Mouse (Mus musculus) left cerebral cortex, postnatal 4 days (tissue): ENCODE results near the gene Stard3. TPM values are rescaled to one million over a fixed set of nuclear protein-coding genes. Genes with fewer than 3 reads are reported as not detected.
A peak's percentile ranks its signal among the peaks of the same experiment; 100 is the strongest.

Source experiments
- DNase-seq: peaks from one replicate; pipeline ENCODE4 v3.0.0-alpha.2; 2022
- intact Hi-C: fragments of 180-260 bp; cut with DNase I; formaldehyde crosslinking; loops from one replicate; pipeline ENCODE4 v1.15.1; 2025
- total RNA-seq, 2 experiments: library from RNA; stranded (reverse); gene quantifications; 2 replicates each; pipeline ENCODE4 v1.2.3; 2021

Stard3 gene
- total RNA-seq, 2 experiments from 2014 or later = 21.3 to 26.0 TPM

DNA sequence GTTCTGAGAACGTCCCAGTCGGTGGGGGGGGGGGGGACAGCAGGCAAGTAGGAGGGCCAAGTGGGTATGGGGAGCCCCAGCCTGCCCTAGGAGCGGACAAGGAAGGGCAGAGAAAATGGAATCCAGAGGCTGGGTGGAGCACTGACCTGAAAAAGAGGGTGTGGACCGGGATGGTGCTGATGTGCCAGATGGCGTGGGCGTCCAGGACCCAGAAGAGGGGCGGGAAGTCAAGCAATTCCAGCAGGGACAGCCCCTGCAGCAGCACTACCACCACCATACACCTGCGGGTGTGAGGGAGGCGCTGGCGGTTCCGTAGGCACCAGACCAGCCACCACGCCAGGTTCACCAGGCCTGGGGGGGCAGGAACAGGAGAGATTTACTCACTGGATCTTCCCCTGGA lies 32.0 kb downstream of the Stard3 start:
- DNase-seq = no peak
- intact Hi-C loops = no loop called here

DNA sequence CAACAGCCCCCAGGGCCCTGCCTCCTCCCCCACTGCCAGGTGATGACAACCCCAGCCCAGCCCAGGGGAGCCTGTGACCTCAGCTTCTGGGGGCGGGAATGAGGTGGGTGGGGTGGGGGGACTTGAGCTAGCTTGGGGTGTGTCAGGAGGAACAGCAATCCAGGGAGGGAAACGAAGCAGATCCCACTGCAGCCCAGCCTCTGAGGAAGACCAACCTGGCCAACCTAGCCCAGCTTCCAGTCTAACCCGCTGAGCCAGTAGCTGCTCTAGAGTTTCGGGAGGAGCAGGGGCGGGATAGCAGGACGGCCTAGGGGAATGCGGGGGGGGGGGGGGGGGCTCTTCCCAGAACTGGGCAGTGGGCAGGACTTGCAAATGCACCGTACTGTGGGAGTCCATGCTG lies 33.9 kb downstream of the Stard3 start:
- intact Hi-C loops = no loop called here
- no peak for DNase-seq

DNA sequence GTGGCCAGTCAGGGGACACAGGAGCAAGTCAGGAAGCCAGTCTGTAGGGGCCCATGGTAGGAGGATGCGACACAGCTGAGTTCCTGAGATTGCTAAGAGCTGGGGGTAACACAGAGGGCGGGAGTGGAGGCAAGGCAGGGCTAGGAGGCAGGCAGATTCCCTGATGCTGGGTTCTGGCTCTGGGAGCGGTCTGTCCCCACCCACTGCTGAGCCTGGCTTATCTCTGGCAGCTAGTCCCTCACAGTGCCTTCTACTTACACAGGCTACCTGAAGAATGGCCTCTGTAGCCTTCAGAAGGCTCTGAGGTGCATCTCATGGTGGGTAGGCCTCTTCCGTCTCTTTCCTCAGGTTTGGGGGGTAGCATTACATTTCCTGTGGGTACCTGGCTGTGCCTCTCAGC lies 34.5 kb downstream of the Stard3 start:
- DNase-seq = no peak
- intact Hi-C loops = no loop called here

DNA sequence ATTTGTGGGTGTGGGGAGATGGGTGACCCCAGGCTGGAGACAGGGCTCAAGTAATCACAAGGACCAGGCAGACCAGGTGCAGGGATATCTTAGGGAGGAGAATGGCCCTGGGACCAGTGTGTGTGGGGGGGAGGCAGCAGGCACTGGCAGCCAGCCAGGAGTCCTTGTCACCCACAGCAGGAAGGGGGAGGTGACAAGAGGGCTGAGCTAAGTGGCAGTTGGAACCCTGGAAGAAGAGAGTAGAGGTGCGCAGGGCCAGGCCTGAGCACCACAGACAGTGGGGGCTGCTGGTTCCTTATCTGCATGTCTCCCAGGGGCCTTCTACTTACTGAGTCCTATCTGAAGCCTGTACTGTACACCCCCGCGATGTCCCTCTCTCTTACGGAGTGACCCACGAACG lies 35.1 kb downstream of the Stard3 start:
- DNase-seq = peak; percentile 34
- intact Hi-C loops = no loop called here

DNA sequence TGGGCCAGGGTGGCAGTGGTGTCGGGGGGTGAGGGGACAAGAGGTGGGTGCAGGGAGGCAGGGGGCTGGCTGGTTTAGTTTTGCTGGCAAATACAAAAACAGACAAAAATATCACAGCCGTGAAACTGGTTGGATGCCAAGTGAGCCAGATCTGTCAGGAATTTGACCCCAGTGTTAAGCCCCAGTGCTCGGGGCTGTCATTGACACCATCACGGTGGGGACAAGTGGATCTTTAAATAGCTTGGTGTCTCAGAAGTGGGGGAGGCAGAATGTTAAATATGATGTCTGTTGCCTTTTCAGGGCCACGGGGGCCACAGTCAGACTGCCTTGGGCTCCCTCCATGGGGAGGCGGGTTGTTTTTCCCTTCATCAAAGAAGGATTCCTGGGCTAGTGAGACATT lies 36.1 kb downstream of the Stard3 start:
- intact Hi-C loops = no loop called here
- DNase-seq = no peak

DNA sequence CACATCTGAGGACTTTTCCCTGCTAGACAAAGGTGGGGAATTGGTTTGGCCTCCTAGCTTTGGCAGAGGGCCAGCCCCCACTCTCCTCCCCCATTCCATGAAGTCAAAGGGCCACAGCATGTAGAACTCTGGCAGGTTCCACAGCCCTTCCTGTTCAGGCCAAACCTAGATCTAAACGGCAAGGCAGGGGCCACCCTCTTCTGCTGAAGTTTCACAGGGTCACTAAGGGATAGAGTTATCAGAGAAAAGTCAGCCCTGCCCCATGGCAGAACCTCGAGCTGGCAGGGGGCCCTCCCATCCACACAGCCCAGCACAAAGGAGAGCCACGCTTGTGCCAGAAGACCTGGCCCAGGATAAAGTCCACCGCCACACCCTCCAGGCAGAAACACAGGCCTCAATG lies 36.9 kb downstream of the Stard3 start:
- intact Hi-C loops = no loop called here

DNA sequence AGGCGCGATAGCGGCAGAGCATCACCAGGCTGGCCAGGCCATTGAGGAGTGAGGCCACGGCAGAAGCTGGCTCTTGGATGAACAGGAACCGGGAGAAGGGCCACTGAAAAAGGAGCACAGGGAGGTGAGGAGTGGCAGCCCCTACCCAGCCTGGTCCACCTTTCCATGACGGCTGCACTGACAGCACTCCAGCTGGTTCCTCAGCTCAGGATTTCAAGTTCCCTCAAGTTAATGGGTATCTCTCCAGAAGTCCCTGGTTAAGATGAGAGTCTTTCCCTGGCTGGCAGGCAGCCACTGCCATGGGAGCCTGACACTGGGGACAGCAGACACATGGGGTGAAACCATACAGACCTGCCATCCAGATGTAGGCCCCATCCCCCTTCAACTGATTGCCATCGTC lies 39.8 kb downstream of the Stard3 start:
- no peak for DNase-seq
- intact Hi-C loops = no loop called here

More for the DNA sequence above, 36.9 kb downstream of the Stard3 start:
- no peak for DNase-seq

DNA sequence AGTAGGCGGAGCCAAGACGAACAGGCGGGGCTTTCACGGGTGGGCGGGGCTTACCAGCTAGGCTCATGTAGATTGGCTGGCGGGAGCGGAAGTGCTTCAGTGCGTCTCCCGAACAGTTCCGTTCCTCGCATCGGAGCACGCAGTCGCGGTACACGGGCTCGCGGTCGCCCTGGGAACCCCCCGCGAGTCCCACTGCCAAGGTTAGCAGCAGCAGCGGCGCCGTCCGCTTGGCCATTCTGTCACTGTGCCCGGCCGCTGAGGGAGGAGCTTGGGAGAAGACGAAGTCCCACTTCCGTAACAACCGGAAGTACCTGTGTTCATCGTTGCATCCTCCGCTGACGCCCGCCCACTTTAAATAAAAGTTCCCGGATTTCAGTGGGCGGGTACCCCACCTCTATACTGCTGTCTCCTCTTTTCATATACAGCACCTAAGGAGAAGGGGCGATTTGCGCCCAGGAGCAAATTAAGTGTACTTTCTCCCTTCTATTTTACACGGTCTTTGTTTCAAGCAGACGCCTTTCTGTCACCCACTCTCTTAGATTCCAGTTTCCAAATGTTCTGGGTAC lies 42.1 kb downstream of the Stard3 start, which contains the start of gene Pgap3:
Pgap3 (minus strand) TSS at position 330 of the 566 bp plus-strand sequence.
- peak; percentile 92 for DNase-seq
- intact Hi-C loops = no loop called here

DNA sequence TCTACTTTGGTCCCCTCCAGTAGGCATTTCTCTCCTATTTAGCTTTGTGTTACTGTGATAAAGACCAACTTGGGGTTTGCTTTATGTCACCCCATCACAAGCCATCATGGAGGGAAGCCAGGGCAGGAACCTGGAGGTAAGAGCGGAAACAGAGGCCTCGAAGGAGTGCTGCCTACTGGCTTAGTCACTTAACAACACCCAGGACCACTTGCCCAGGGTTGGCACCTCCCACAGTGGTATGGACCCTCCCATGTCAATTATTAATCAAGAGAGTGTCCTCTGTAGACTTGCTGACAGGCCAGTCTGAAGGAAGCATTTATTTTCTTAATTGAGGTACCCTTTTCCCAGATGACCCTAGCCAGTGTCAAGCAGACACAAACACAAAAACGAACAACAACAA lies 42.6 kb downstream of the Stard3 start:
- intact Hi-C loops = no loop called here
- DNase-seq = no peak

DNA sequence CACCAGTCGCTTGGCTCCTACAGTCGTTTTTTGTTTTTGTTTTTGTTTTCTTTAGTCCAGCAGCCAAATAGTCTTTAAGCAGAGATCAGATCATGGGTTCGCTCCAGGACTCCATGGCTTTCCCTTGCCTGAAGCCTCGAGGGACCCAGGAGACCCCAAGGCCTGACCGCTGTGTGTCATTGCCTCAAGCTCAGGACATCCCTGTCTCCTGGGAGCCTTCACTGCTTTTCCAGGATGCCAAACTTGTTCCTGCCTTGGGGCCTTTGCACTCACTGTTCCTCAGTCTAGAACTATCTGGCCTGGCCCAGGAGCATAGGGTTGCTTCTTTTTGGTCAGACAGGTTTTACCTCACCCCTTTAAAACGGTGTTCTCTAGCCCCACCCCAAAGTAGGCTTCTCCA lies 48.5 kb downstream of the Stard3 start:
- intact Hi-C loops = no loop called here
- no peak for DNase-seq

DNA sequence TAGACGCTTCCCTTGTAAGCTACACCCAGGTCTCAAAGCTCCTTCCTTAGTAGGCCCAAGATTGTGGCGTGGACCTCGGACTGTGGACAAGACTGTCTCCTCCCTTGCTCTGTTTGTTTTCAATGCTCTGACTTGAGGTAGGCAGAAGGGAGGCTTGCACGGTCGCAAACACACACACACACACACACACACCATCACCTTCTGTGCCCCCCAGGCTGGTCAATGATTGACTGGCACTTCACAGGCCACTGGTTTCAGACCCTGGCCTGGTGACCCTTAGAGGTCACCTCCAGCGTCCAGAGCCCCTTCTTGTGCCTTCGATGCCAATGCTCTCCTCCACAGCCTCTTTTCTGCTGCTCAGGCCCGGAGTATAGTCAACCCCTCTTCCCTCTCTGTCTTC lies 50.7 kb downstream of the Stard3 start:
- DNase-seq = no peak
- intact Hi-C loops = no loop called here

DNA sequence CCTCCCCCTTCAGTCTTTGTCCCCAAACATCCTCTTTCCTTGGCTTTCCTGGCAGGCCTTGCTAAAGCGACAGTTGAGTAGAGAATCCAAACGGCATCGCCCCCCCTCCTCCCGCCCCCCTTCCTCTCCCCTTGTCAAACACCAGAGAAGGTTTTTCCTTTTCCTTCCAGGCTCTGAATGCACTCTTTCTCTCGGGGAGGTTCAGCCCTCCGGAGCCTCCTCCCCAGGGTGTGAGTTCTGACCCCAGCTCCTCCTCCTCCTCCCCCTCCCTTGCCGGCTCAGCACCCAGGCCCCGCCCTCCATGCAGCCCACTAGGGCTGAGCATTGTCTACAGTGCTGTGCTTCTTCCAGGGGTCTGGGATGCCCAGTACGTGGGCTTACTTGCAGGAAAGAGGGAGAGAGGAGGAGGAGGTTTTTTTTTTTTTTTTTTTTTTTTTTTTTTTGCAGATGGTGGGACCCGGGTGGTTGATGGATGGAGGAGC lies 51.2 kb downstream of the Stard3 start:
- intact Hi-C loops = no loop called here
- DNase-seq = no peak

DNA sequence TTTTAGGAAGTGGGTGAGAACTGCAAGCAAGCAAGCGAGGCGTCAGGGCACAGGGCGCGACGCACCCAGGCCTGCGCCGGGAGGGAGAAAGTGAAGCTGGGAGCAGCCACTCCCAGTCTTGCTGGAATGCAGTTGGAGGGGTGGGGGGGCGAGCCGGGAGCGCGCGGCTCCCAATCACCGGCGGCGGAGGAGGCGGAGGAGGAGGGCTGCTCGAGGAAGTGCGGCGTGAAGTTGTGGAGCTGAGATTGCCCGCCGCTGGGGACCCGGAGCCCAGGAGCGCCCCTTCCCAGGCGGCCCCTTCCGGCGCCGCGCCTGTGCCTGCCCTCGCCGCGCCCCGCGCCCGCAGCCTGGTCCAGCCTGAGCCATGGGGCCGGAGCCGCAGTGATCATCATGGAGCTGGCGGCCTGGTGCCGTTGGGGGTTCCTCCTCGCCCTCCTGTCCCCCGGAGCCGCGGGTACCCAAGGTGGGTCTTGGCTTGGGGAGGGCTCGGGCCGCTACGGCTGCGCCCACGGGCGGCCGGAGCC lies 54.2 kb downstream of the Stard3 start, which contains the start of gene Erbb2:
Erbb2 (plus strand) TSS at position 198 of the 524 bp plus-strand sequence.
- intact Hi-C loops = no loop called here

DNA sequence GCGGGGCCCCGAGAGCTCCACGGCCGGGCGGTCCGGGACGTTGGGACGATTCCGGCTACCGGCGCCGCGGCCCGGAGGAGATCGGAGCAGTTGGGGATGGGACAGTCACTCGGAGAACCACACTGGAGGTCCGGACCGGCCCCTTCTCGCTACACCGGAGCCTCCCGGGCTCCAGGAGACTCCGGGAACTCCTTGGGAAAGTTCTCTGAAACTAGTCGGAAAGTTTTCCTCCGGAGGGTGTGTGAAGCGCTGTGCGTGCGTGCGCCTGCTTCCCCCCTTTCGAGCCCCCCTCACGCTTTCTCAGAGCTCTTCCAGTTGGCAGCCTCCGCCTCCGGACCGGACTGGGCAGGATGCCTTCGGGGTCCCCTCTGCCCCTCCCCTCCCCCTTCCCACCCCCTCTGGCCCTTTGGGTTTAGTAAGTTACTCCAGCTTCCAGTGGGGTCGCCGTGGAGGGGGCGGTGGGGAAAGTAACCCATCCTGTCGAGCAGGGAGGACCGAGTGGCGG lies 54.7 kb downstream of the Stard3 start:
- intact Hi-C loops = no loop called here

More for the DNA sequence above, 54.2 kb downstream of the Stard3 start, which contains the start of gene Erbb2:
- peak; percentile 62 for DNase-seq

DNA sequence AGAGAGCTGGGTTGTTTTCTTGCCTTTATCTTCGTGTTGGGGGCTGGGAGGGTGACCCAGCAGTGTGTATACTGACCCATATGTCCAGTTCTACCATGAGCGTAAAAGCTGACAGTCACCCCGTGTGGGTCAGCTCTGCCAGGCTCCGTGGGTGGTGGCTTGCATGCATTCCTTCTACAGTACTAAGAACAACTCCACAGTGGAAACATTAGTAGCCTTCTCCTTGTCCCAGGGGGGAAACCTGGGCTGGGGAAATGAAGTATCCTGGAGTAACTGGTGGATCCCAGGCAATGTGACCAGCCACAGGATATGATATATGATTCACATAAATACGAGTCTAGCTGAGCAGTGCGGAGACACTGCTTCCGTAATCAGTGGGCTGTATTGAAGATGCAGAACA lies 55.6 kb downstream of the Stard3 start:
- intact Hi-C loops = no loop called here

More for the DNA sequence above, 54.7 kb downstream of the Stard3 start:
- peak; percentile 48 for DNase-seq

DNA sequence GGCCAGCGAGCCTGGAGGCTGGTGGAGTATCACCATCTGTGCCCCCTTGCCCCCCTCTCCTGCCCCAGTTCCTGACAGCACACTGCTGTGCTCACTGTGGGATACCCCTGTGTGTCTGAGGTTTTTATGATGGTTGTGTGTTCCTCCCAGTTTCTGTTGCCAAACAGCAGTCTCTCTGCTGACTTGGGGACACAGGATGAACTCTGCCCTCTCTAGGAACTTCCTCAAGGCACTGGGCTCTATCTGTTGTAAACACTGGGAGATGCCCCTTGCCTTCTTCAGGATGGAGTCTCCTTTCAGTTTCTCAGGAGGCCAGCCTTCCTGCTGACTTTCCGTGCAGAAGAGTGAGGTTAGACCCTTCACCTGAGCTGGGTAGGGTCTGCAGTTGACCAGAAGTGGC lies 56.0 kb downstream of the Stard3 start:
- intact Hi-C loops = no loop called here
- DNase-seq = no peak

More for the DNA sequence above, 55.6 kb downstream of the Stard3 start:
- no peak for DNase-seq

DNA sequence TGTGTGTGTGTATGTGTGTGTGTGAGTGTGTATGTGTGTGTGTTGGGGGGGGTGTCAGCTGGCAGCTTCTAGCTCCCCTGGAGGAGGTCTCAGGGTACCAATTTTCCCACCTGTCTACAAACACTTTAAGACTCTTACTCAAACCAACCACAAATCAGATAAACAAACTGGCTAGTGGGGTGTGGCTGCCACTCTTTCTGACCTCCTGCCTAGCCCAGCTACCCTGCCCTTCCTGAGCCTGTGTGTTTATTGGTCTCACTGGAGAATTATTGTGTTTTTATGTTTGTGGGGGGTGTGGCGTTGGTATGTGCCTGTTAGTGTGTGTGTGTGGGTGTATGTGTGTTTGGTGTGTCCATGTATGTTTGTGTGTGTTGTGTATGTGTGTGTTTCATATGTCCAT lies 58.9 kb downstream of the Stard3 start:
- intact Hi-C loops = no loop called here
- DNase-seq = no peak

DNA sequence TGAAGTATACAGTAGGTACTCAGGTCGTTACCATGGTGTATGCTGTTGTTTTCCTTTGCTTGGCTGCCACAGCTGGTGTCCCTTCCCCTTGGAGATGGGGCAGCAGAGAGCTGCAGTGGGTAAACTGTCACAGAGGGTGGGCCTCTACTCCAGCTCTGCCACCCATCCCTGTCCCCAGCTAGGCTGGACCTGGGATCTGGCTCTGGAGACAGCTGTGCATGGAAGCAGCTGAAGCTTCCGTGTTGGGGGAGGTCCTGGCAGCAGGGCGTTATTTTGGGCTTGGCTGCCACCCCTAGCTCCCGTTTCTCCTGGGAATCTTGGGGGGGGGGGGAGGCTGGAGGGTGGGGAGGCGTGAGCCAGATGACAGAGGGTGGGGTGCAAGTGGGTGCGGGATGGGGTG lies 60.1 kb downstream of the Stard3 start:
- intact Hi-C loops = no loop called here
- DNase-seq = no peak

DNA sequence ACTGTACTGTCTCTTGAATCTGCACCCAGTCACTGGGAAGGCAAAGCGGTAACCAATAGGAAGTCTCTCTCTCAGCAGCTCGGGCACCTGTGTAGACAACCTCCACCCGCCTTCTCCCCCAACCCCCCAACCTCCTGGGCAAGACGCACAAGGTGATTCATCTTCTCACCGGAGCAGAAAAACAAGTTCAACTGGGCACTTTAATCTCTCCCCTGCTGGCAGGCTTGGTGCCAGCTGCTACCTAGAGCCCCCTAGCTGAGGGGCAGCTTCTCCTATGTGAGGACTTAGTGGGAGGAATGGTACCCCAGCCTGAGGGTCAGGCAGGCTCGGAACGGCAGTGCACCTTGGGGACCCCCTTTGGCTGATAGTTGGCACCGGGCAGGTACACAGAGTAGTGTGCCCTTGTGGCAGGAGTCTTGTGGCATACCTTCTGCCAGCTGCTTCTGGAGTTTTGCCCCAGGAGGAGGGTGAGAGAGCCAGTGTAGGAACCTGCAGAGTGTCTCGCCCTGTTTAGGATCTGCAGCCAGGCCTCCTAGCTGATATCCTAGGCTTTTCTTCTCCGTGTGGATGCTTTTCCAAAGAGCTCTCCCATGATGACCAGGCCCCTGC lies 60.9 kb downstream of the Stard3 start:
- intact Hi-C loops = no loop called here
- DNase-seq = no peak

DNA sequence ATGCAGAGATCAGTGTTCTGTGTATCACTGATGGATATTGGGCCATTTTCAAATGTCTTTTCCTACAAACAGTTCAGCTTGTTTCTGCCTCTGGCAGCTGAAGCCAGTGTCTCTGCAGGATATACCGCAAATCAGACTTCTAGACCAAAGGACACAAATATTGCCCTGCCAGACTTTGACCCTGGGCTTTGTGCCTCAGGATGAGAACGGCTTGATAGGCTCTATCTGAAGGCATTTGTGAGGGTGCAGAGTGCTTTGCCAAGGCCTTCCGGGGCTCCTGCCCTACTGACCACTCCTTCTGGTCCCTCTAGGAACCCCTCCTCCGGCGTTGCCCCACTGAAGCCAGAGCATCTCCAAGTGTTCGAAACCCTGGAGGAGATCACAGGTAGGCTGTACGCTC lies 68.4 kb downstream of the Stard3 start:
- DNase-seq = no peak
- intact Hi-C loops = no loop called here

DNA sequence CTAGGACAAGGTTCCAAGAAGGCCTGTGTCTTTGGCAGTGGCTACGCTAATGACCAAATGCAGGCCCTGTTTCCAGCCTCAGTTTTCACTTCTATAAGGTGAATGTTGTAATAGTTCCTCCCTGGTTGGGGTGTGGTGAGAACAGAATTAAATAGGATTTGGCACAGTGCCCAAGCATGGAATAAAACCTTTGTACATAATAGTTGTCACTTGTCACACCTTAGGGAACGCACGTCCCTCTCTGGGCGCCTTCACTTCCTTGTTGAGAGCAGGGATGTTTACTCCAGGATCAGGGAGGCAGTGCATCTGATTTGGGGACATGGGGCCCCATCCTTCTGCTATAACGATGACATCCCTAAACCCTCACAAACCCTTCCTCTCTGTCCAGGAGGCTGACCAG lies 70.3 kb downstream of the Stard3 start:
- intact Hi-C loops = no loop called here
- DNase-seq = no peak
